Mouse (Mus musculus): ENCODE results near the gene Catsperd.

GRCm38 (mm10) chr17:56666384-56666783 lies 38.4 kb downstream of the Catsperd start:
- no peak for TF ChIP-seq CTCF (IDR thresholded peaks at IDR 0.05; ENCODE audit: low read depth)
- no peak for TF ChIP-seq EP300 (IDR thresholded peaks at IDR 0.05; ENCODE audit: low read depth)
